Mouse (Mus musculus) urinary bladder, adult 2 months (tissue): ENCODE results near the gene Scn7a. TPM values are rescaled to one million over a fixed set of nuclear protein-coding genes. Genes with fewer than 3 reads are reported as not detected.

Experiments used
- polyA plus RNA-seq: library from polyadenylated mRNA; depleted of rRNA; stranded (reverse); fragments of >200 nt; gene quantifications from 2 replicates; pipeline ENCODE4 v1.2.3, GENCODE M21; 2012; rRNA removed

Scn7a gene
- polyA plus RNA-seq, 1 experiment, result 15.6 TPM

Other genes with a start within 250 kb of the Scn7a start
- 0.08 and 0.10 TPM in 2 replicates for gene Scn9a, start 150.0 kb downstream of the Scn7a start, polyA plus RNA-seq